Mouse (Mus musculus) liver, embryonic 11.5 days (tissue): ENCODE results near the gene Gnb5. TPM values are rescaled to one million over a fixed set of nuclear protein-coding genes. Genes with fewer than 3 reads are reported as not detected.

Experiments used
- ATAC-seq: fragments of 200-750 bp; cut with Nextera tagmentation; replicated peaks from 2 replicates; pipeline ENCODE4 v1.8.0; 2017; ENCODE audit warnings: moderate number of reproducible peaks, mild to moderate bottlenecking, moderate TSS enrichment, moderate library complexity; ENCODE audit not compliant: low FRiP score
- DNase-seq: peaks from one replicate; pipeline ENCODE4 v3.0.0-alpha.2; 2017; ENCODE audit warnings: low spot score
- H3K27ac ChIP-seq: fragments of 300-500 bp; sonication (generic); 2 replicates; pipeline ENCODE4 v1.5.1; 2014; ENCODE audit warnings: mild to moderate bottlenecking, low read depth, low read length, control low read depth
- H3K27me3 ChIP-seq: fragments of 300-500 bp; sonication (generic); replicated peaks from 2 replicates; pipeline ENCODE4 v1.6.1; 2014; ENCODE audit warnings: low read length, mixed read lengths; ENCODE audit not compliant: control insufficient read depth, insufficient read depth
- H3K36me3 ChIP-seq: fragments of 300-500 bp; sonication (generic); 2 replicates; pipeline ENCODE4 v1.6.1; 2014; ENCODE audit warnings: mild to moderate bottlenecking, low read length, moderate library complexity, mixed read lengths; ENCODE audit not compliant: control insufficient read depth, insufficient read depth
- H3K4me1 ChIP-seq: fragments of 300-500 bp; sonication (generic); replicated peaks from 2 replicates; pipeline ENCODE4 v1.6.1; 2014; ENCODE audit warnings: low read length, mixed read lengths; ENCODE audit not compliant: control insufficient read depth, insufficient read depth
- H3K4me2 ChIP-seq: fragments of 300-500 bp; sonication (generic); 2 replicates; pipeline ENCODE4 v1.6.1; 2014; ENCODE audit warnings: mild to moderate bottlenecking, control low read depth, moderate library complexity
- H3K4me3 ChIP-seq: fragments of 300-500 bp; sonication (generic); 2 replicates; pipeline ENCODE4 v1.5.1; 2014; ENCODE audit warnings: low read depth, low read length, control low read depth
- H3K9ac ChIP-seq: fragments of 300-500 bp; sonication (generic); 2 replicates; pipeline ENCODE4 v1.6.1; 2014; ENCODE audit warnings: low read depth, low read length, control low read depth
- H3K9me3 ChIP-seq: fragments of 300-500 bp; sonication (generic); 2 replicates; pipeline ENCODE4 v1.6.1; 2016; ENCODE audit warnings: low read length, inconsistent platforms, mixed read lengths; ENCODE audit not compliant: control insufficient read depth
- WGBS: fragments of 180-500 bp; shearing (Covaris S2); extraction: QIAGEN DNeasy Blood & Tissue Kit; methylation state at CpG from one replicate; pipeline ENCODE4 v1.1.7; 2014; 5-methylcytosine and 5-hydroxymethylcytosine counted together
- polyA plus RNA-seq: library from polyadenylated mRNA; unstranded; fragments of >200 nt; fragmentation: Nextera tagmentation; extraction: Ambion mirVana; gene quantifications from 2 replicates; pipeline ENCODE4 v1.2.1, GENCODE M21; 2014

The Gnb5 gene
- 8.6 and 9.2 TPM in 2 replicates for polyA plus RNA-seq

DNA sequence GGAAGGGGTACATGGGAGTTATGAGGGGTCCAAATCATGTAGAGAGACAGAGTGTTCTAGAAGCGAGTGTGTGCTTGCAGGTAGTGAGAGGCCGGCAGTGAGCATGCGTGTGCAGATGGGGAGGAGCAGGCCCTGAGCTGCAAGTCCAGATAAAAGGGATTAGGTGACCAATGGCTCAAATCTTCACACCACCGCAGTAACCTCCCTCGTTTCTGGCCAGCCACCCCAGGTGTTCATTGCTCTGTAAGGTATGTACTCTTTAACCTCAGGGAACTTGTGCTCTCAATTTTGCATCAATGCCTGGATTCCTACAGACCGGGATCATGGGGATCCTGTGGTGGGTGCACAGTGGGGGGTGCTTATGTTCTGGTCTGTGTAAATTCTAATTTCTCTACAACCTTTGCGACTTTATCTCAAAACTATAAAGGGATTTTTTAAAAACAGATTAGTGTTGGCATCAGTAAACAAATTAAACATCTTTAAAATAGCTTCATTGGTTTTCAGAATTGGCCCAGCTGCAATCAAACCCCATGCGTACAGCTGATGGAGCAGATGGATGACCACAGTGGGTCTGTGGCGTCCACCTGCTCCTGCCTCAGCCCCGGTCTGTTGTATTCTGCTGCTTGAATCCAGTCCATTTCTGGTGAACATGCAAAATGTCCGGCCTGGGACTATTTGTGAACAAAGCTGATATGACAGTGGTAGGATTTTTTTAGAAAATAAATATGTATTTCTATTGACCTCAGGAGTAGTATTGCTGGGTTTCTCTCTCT lies at the start of gene Gnb5:
Gene Gnb5, plus strand, starts transcription at position 163 of the 773 bp plus-strand sequence.
- H3K4me1 ChIP-seq, result no peaks in the 10 kb centered on the region
- DNase-seq (no peak), ATAC-seq (no peak)
- no peaks in the 10 kb centered on the region for H3K27me3 ChIP-seq
- no peak within 1 kb of the TSS for H3K4me2 ChIP-seq
- WGBS, result 75% methylated on average over 11 of the region's 11 CpGs
- H3K9ac ChIP-seq, result no peak within 1 kb of the TSS
- no peak within 1 kb of the TSS for H3K27ac ChIP-seq
- no peaks in the 10 kb centered on the region for H3K9me3 ChIP-seq
- no peaks in the 10 kb centered on the region for H3K36me3 ChIP-seq
- H3K4me3 ChIP-seq, result no peak within 1 kb of the TSS

DNA sequence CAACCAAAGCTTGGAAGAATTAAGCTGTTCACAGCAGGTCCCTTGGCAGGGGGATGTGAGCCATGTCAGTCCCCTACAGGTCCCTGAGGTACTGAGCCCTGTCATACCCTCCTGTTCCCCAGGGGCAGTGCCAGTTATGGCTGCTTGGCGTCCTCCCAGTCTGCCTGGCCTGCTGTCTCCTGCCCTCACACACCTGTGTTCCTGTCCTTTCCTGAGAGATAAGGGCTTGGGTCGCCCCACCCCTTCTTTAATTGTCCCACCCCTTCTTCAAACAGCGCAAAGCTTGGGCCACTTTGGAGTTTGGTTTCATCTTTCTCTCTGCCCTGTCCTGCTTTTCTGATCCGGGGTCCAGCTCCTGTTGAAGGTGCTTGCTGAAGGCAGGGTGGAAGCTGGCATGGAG lies 47.3 kb upstream of the Gnb5 start:
- WGBS, result 63% methylated on average over 4 of the region's 4 CpGs
- Histone ChIP-seq H3K36me3 (no peaks in the 10 kb centered on the region), H3K4me3 (no peak overlapping the region), H3K27ac (no peak overlapping the region), H3K9ac (no peak overlapping the region), H3K27me3 (no peaks in the 10 kb centered on the region), H3K9me3 (no peaks in the 10 kb centered on the region), H3K4me2 (no peak overlapping the region), H3K4me1 (no peaks in the 10 kb centered on the region; the same call in 1 of the 2 replicates)
- no peak for DNase-seq
- no peak for ATAC-seq

DNA sequence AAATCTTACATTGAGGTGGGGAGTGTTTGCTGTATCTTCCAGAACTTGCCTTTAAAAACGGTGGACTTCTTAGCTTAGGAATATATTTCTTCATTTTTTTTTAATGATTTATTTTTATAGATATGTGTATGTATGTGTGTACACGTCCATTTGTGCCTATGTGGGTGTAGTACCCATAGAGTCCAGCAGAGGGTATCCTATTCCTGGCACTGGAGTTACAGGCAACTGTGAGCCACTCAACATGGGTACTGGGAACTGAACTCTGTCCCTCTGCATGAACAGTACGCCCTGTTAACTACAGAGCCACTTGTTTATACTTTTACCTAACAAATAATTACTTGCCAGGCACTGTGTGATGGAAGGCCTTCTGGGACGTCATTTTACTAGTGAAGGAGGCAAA lies 46.4 kb upstream of the Gnb5 start:
- Histone ChIP-seq H3K9ac (no peak overlapping the region), H3K27ac (no peak overlapping the region), H3K9me3 (no peaks in the 10 kb centered on the region), H3K4me3 (no peak overlapping the region), H3K36me3 (no peaks in the 10 kb centered on the region), H3K4me2 (no peak overlapping the region), H3K27me3 (no peaks in the 10 kb centered on the region), H3K4me1 (no peaks in the 10 kb centered on the region; the same call in 1 of the 2 replicates)
- DNase-seq (no peak), ATAC-seq (no peak)
- 78% methylated on average over 4 of the region's 4 CpGs for WGBS

DNA sequence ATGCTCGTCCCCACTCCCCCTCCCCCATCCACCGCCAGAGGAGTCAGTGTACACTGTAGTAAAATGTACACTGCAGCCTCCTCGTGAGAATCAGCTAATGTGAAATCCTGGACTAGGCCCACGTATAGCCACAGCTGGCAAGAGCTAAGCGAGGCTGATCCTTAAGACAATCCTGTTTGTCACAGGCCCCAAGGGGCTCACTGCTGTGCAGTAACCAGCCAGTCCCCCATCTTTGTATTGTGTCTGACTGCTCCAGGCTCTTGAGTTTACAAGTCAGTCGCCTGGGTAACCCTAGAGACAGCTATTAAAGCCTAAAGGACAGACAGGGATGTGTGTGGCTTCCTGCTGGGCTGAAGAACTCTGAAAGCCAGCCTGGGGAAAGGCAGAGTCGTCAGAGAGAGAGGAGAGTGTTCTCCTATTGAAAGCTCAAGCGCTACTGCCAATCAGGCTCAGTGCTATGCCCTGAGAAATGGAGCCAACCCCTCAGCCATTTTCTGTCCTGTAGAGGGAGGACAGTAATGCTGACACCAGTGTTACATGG lies 44.7 kb upstream of the Gnb5 start:
- H3K9me3 ChIP-seq, result no peaks in the 10 kb centered on the region
- no peak for DNase-seq
- ATAC-seq, result no peak
- H3K36me3 ChIP-seq, result no peaks in the 10 kb centered on the region
- H3K4me2 ChIP-seq, result no peak overlapping the region
- H3K9ac ChIP-seq, result no peak overlapping the region
- H3K27me3 ChIP-seq, result no peaks in the 10 kb centered on the region
- no peak overlapping the region for H3K4me3 ChIP-seq
- H3K4me1 ChIP-seq, result no peaks in the 10 kb centered on the region; the same call in 1 of the 2 replicates
- 34% methylated on average over 8 of the region's 8 CpGs for whole genome bisulfite sequencing
- H3K27ac ChIP-seq, result no peak overlapping the region

DNA sequence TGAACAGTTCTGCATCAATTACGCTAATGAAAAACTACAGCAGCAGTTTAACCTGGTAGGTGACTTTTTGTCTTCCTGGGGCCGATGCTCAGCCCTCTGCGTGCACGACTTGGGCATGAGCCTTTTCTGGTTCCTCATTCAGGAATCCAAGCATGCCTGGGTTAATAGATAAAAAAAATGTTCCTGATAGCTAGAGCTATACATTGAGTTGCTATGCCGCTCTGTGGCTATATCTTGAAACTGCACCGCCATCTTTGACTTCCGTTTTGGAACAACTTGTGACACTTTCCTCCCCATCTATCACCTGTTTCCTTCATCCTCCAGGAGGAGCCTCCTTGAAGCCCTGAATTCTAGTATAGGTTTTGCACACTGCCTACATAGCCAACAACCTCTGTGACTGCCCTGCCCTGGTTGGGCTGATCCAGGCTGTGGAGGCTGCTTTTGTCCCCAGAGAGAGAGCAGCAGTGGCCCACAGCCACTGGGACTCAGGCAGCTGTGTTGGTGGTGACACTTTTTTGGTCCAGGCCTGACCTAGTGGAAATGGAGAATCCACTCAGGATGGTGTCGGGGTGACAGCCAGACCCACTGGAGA lies 43.8 kb upstream of the Gnb5 start:
- no peaks in the 10 kb centered on the region; the same call in 1 of the 2 replicates for H3K4me1 ChIP-seq
- WGBS, result 49% methylated on average over 8 of the region's 8 CpGs
- H3K4me2 ChIP-seq, result peak overlapping the region; percentile 37; the same call in 1 of the 2 replicates
- no peak overlapping the region for H3K4me3 ChIP-seq
- no peaks in the 10 kb centered on the region for H3K9me3 ChIP-seq
- DNase-seq (no peak), ATAC-seq (peak; percentile 55)
- H3K9ac ChIP-seq, result no peak overlapping the region
- H3K36me3 ChIP-seq, result no peaks in the 10 kb centered on the region
- no peak overlapping the region for H3K27ac ChIP-seq
- H3K27me3 ChIP-seq, result no peaks in the 10 kb centered on the region

DNA sequence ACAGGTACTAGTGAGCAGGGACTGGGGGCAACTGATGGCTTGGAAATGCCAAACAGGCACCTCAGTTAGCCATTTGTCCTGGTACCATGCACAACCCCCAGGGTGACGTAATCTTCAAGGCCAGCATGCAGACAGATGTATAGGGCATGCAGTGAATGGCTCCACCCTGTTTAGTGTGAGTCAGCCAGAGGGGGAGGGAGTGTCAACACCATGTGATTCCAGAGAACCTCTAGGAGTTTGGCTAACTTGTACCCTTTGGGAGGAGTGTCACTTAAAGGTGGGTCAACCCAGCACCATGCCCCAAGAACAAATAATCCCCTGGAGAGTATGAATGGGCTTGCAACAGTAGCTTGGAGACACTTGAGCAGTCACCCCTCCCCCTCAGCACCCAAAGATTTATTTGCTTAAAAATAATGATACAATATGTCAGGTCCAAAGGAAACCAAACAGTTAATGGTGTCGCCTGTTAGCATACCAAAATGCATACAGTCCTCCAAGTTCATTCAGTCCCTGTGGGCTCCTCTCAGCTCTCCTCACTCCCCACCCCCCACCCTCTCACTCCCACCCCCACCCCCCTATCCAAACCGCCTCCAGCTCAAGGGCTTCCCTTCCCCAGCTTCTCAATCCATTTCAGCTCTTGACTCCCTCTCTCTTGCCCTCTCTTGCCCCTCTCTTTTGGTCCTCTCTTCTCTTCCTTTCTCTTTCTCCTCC lies 41.9 kb upstream of the Gnb5 start:
- no peak for DNase-seq
- no peak overlapping the region for H3K4me2 ChIP-seq
- H3K27me3 ChIP-seq, result no peaks in the 10 kb centered on the region
- no peak overlapping the region for H3K9ac ChIP-seq
- ATAC-seq, result peak; percentile 73
- no peaks in the 10 kb centered on the region for H3K9me3 ChIP-seq
- no peaks in the 10 kb centered on the region for H3K36me3 ChIP-seq
- no peak overlapping the region for H3K27ac ChIP-seq
- H3K4me3 ChIP-seq, result no peak overlapping the region
- no peaks in the 10 kb centered on the region; the same call in 1 of the 2 replicates for H3K4me1 ChIP-seq
- 38% methylated on average over 3 of the region's 3 CpGs for WGBS

DNA sequence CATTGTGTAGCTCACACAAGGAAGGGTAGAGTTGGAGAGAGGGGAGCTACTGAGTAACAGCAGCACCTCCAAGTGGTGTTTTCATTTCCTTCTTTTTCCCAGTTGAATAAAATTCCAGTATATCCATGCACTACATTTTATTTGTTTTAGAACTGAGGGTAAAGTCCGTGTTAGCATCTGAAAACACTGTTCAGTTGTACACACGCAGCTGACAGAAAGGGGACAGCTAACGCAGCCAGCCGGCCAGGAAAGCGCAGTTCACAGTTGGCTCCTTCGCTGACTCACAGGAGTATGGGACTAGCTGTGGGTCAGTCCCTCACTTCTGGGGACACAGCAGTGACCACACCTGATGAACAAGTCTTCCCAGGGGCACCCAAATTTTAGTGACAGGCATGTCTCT lies 38.9 kb upstream of the Gnb5 start:
- no peaks in the 10 kb centered on the region for H3K27me3 ChIP-seq
- no peak overlapping the region for H3K9ac ChIP-seq
- no peaks in the 10 kb centered on the region for H3K4me1 ChIP-seq
- H3K4me3 ChIP-seq, result no peak overlapping the region
- DNase-seq, result no peak
- no peak for ATAC-seq
- no peak overlapping the region for H3K27ac ChIP-seq
- H3K36me3 ChIP-seq, result no peaks in the 10 kb centered on the region
- H3K9me3 ChIP-seq, result no peaks in the 10 kb centered on the region
- WGBS, result 77% methylated on average over 6 of the region's 6 CpGs
- H3K4me2 ChIP-seq, result no peak overlapping the region

DNA sequence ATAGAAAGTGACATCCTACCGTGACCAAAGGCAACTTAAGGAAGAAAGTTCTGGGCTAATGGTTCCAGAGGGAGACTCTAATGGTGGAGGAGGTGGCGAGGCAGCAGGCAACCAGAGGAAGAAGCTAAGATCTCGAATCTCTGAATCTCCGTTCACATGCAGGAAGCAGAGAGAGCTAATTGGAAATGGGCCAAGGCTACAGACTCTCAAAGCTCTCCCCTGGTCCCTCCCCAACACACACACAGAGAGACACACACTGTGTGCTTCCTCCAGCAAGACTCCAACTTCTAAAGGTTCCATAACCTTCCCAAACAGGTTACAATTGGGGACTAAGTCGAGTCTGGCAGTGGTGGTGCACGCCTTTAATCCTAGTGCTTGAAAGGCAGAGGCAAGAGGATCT lies 35.7 kb upstream of the Gnb5 start:
- Histone ChIP-seq H3K9me3 (no peaks in the 10 kb centered on the region), H3K36me3 (no peaks in the 10 kb centered on the region), H3K4me1 (no peaks in the 10 kb centered on the region), H3K27me3 (no peaks in the 10 kb centered on the region), H3K9ac (no peak overlapping the region), H3K27ac (no peak overlapping the region), H3K4me3 (no peak overlapping the region), H3K4me2 (no peak overlapping the region)
- no peak for ATAC-seq
- 65% methylated on average over 6 of the region's 6 CpGs for WGBS
- no peak for DNase-seq
